Mouse (Mus musculus) liver, embryonic 16.5 days (tissue): Measurements from ENCODE around the gene Elmo3. TPM values are rescaled to one million over a fixed set of nuclear protein-coding genes. Genes with fewer than 3 reads are reported as not detected.

Experiments used
- ATAC-seq: fragments of 200-750 bp; cut with Nextera tagmentation; 2 replicates; pipeline ENCODE4 v1.8.0; 2017; ENCODE audit warnings: low read depth, mild to moderate bottlenecking, moderate number of reproducible peaks, moderate library complexity
- H3K27ac ChIP-seq: fragments of 300-500 bp; sonication (generic); 2 replicates; pipeline ENCODE4 v1.5.1; 2014; ENCODE audit warnings: mild to moderate bottlenecking, low read length
- H3K27me3 ChIP-seq: fragments of 300-500 bp; sonication (generic); 2 replicates; pipeline ENCODE4 v1.6.1; 2014; ENCODE audit warnings: low read depth, low read length, mixed read lengths; ENCODE audit not compliant: control insufficient read depth, insufficient read depth
- H3K36me3 ChIP-seq: fragments of 300-500 bp; sonication (generic); 2 replicates; pipeline ENCODE4 v1.6.1; 2014; ENCODE audit warnings: mild to moderate bottlenecking; ENCODE audit not compliant: control insufficient read depth, insufficient read depth
- H3K4me1 ChIP-seq: fragments of 300-500 bp; sonication (generic); 2 replicates; pipeline ENCODE4 v1.6.1; 2014; ENCODE audit warnings: low read depth, low read length, mixed read lengths; ENCODE audit not compliant: control insufficient read depth
- H3K4me2 ChIP-seq: fragments of 300-500 bp; sonication (generic); 2 replicates; pipeline ENCODE4 v1.6.1; 2014; ENCODE audit warnings: low read depth, low read length, mixed read lengths
- H3K4me3 ChIP-seq: fragments of 300-500 bp; sonication (generic); 2 replicates; pipeline ENCODE4 v1.5.1; 2014; ENCODE audit warnings: low read depth, mild to moderate bottlenecking, low read length
- H3K9ac ChIP-seq: fragments of 300-500 bp; sonication (generic); 2 replicates; pipeline ENCODE4 v1.6.1; 2014; ENCODE audit warnings: low read depth, low read length
- H3K9me3 ChIP-seq: fragments of 300-500 bp; sonication (generic); replicated peaks from 2 replicates; pipeline ENCODE4 v1.6.1; 2016; ENCODE audit warnings: low read length; ENCODE audit not compliant: control insufficient read depth
- WGBS: fragments of 180-500 bp; shearing (Covaris S2); extraction: QIAGEN DNeasy Blood & Tissue Kit; methylation state at CpG from one replicate; pipeline ENCODE4 v1.1.7; 2014; ENCODE audit not compliant: insufficient replicate concordance; 5-methylcytosine and 5-hydroxymethylcytosine counted together
- polyA plus RNA-seq: library from polyadenylated mRNA; unstranded; fragments of >200 nt; fragmentation: Nextera tagmentation; extraction: Ambion mirVana; gene quantifications from 2 replicates; pipeline ENCODE4 v1.2.1, GENCODE M21; 2015

The Elmo3 gene
- polyA plus RNA-seq, 1 experiment from 2014 or later, result 5.3 TPM

DNA sequence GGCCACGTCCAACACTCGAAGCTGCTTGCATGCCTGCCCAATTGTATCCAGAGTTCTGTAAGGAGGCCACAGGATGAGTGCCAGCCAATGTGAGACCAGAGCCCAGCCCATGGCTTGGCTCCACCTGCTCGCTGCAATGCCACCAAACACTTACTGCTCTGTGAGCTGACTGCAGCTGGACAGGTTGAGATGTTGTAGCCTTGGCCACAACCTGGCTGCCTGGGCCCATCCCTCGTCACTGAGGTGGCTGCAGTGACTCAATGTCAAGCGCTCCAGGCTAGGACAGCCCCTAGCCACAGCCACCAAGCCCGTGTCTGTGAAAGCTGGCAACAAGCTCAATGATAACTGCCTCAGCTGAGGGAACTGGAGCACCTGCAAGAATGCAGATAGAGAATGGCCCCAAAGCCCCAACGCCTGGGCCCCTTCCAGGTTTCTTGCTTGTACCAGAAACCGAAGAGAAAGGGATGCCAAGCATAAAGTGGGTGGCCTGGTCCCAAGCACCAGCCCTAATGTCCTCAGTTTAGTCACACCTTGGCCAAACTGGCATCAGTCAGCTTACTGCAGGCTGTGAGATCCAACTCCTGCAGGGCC is 7.6 kb downstream of the Elmo3 start:
- WGBS, result 39% methylated on average over 8 of the region's 8 CpGs
- Histone ChIP-seq H3K4me1 (peaks cover 29% of the 10 kb centered on the region), H3K9me3 (no peaks in the 10 kb centered on the region; the same call in 1 of the 2 replicates), H3K4me2 (peak overlapping the region; percentile 25), H3K9ac (peak overlapping the region; percentile 30; the same call in 1 of the 2 replicates), H3K27ac (peak overlapping the region; percentile 49), H3K36me3 (peaks cover 79% of the 10 kb centered on the region), H3K4me3 (no peak overlapping the region), H3K27me3 (no peaks in the 10 kb centered on the region)
- ATAC-seq, result peak; percentile 66

DNA sequence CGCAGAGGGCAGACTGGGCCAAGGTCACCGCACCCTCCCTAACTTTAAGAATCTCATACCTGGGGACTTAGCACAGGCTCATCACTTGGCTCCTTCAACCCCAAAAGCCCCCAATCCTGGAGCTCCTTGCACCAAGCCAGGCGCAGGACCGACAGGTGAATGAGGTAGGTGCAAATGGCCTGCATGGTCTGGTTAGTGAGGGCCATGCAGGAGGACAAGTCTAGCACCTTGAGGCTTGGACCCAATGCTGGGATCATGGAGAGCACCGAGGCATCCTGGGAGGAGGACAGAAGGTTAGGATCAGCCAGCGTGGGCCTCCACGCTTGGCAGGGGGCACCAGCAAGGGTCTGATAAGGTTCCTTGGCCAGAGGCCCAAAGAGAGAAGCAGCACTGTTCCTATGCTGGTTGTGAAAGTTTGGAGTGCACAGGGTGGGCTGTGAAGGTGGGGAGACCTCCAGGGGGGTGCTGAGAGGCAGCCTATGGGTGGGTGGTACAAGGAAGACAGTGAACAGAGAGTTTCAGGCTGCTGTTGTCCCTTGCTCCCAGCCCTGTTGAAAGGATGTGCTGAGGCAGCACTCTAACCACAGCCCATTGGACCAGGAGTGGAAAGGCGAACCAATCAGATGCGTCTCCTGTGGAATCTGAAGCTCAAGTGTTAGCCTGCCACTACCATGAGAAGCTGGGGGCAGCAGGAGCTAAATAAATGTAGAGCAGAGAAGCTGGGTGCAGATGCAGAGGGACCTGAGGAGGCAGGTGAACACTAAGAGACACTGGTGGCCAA is 8.4 kb downstream of the Elmo3 start:
- H3K36me3 ChIP-seq, result peaks cover 82% of the 10 kb centered on the region
- H3K9me3 ChIP-seq, result no peaks in the 10 kb centered on the region; the same call in 1 of the 2 replicates
- 65% methylated on average over 9 of the region's 9 CpGs for WGBS
- no peak overlapping the region; the same call in 1 of the 2 replicates for H3K9ac ChIP-seq
- H3K4me3 ChIP-seq, result no peak overlapping the region
- peaks cover 30% of the 10 kb centered on the region for H3K4me1 ChIP-seq
- H3K4me2 ChIP-seq, result peak overlapping the region; percentile 25
- peak; percentile 62 for ATAC-seq
- H3K27me3 ChIP-seq, result no peaks in the 10 kb centered on the region
- H3K27ac ChIP-seq, result peak overlapping the region; percentile 49

DNA sequence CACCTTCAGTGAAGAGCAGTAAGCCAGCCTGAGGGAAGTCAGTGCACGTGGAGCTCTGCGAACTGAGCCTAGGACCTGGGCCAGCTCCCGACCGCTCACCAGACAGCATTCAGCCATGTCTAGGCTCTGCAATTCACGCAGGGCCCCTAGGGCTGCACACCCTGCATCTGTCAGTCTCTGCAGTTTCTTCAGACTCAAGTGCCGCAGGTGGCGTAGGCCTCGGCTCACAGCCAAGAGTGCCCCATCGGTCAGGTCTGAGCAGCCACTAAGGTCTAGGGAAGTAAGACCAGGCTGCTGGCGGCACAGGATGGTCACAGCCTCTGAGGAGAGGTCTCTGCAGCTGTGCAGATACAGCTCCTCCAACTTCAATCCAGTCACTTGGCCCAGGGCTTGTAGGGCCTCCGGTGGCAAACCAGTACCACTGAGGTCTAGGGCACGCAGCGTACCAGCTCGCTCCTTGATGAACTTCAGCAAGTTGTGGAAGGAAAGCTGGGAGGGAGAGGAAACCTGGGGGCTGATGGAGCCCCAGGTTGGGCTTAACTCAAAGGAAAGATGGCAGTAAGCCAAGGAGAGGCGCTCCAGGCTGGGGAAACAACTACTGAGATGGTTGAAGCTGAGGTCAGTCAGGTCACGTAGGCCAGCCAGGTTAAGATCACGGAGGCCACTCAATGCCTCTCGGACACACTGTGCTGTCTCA is 9.8 kb downstream of the Elmo3 start:
- H3K4me2 ChIP-seq, result no peak overlapping the region
- H3K9me3 ChIP-seq, result no peaks in the 10 kb centered on the region; the same call in 1 of the 2 replicates
- peak overlapping the region; percentile 17; the same call in 1 of the 2 replicates for H3K27ac ChIP-seq
- no peak overlapping the region for H3K4me3 ChIP-seq
- 89% methylated on average over 18 of the region's 18 CpGs for WGBS
- no peaks in the 10 kb centered on the region for H3K27me3 ChIP-seq
- peaks cover 77% of the 10 kb centered on the region for H3K36me3 ChIP-seq
- H3K9ac ChIP-seq, result no peak overlapping the region
- peaks cover 44% of the 10 kb centered on the region for H3K4me1 ChIP-seq
- no peak for ATAC-seq

DNA sequence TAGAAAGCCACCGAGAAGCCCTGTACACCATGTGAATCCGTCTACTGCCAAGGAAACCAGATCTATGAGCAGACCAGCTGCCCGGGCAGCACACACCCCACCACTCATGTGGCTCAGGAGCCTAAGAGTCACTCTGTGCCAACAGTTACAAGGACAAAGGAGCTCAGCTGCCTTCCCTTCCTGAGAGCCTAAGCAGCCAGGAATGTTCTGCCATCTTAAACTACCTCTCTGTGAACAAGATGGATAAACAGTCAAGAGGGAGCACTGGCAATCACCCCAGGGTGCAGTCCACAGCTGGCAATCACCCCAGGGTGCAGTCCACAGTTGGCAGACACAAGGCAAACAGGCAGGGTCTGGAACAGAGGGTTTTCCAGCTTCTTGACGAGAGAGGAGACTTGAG is 12.5 kb downstream of the Elmo3 start:
- no peak overlapping the region for H3K4me3 ChIP-seq
- no peaks in the 10 kb centered on the region for H3K27me3 ChIP-seq
- WGBS, result 82% methylated on average over 4 of the region's 4 CpGs
- H3K27ac ChIP-seq, result no peak overlapping the region
- H3K9ac ChIP-seq, result no peak overlapping the region
- H3K4me1 ChIP-seq, result peaks cover 39% of the 10 kb centered on the region
- H3K9me3 ChIP-seq, result no peaks in the 10 kb centered on the region
- no peak overlapping the region for H3K4me2 ChIP-seq
- H3K36me3 ChIP-seq, result peaks cover 59% of the 10 kb centered on the region
- no peak for ATAC-seq

- H3K27me3 ChIP-seq, result no peaks in the 10 kb centered on the region
- H3K9ac ChIP-seq, result no peak overlapping the region
- no peak overlapping the region for H3K27ac ChIP-seq
- ATAC-seq, result no peak
- WGBS, result 75% methylated on average over 11 of the region's 11 CpGs
- no peaks in the 10 kb centered on the region for H3K9me3 ChIP-seq
- peaks cover 34% of the 10 kb centered on the region for H3K4me1 ChIP-seq
- peaks cover 51% of the 10 kb centered on the region for H3K36me3 ChIP-seq
- H3K4me2 ChIP-seq, result no peak overlapping the region
- no peak overlapping the region for H3K4me3 ChIP-seq
Measured at GRCm38 (mm10) chr8:105318662-105319190, 13.3 kb downstream of the Elmo3 start.

GRCm38 (mm10) chr8:105323183-105323582 is 17.8 kb downstream of the Elmo3 start:
- peak overlapping the region; percentile 66 for H3K9ac ChIP-seq
- H3K4me3 ChIP-seq, result peak overlapping the region; percentile 63
- peak overlapping the region; percentile 80 for H3K4me2 ChIP-seq
- no peaks in the 10 kb centered on the region for H3K9me3 ChIP-seq
- H3K36me3 ChIP-seq, result peaks cover 20% of the 10 kb centered on the region
- H3K27me3 ChIP-seq, result no peaks in the 10 kb centered on the region
- H3K27ac ChIP-seq, result peak overlapping the region; percentile 98
- WGBS, result 25% methylated on average over 4 of the region's 4 CpGs
- H3K4me1 ChIP-seq, result peaks cover 51% of the 10 kb centered on the region
- ATAC-seq, result peak; percentile 84

- Histone ChIP-seq H3K27ac (peak overlapping the region; percentile 91), H3K9ac (peak overlapping the region; percentile 93), H3K9me3 (no peaks in the 10 kb centered on the region), H3K4me3 (peak overlapping the region; percentile 91), H3K36me3 (peaks cover 27% of the 10 kb centered on the region), H3K4me1 (peaks cover 35% of the 10 kb centered on the region), H3K27me3 (no peaks in the 10 kb centered on the region), H3K4me2 (peak overlapping the region; percentile 80)
- peak; percentile 1; the same call in 1 of the 2 replicates for ATAC-seq
- under 1% methylated on average over 12 of the region's 12 CpGs for WGBS
Measured at GRCm38 (mm10) chr8:105325641-105326093, 20.3 kb downstream of the Elmo3 start.

- ATAC-seq, result peak; percentile 77
Measured at GRCm38 (mm10) chr8:105326141-105326672, 20.8 kb downstream of the Elmo3 start, which contains the start of the genes Lrrc29 and Tmem208. Lrrc29 (minus strand) TSS chr8:105326278. Tmem208 (plus strand) TSS chr8:105326354.

More at GRCm38 (mm10) chr8:105326141-105326672, 20.8 kb downstream of the Elmo3 start, which contains the start of the genes Lrrc29 and Tmem208:
- Histone ChIP-seq H3K9ac (peak within 1 kb of the TSS; percentile 93), H3K4me2 (peak within 1 kb of the TSS; percentile 80), H3K27ac (peak within 1 kb of the TSS; percentile 91), H3K4me1 (peaks cover 34% of the 10 kb centered on the region), H3K36me3 (peaks cover 27% of the 10 kb centered on the region), H3K4me3 (peak within 1 kb of the TSS; percentile 91), H3K27me3 (no peaks in the 10 kb centered on the region), H3K9me3 (no peaks in the 10 kb centered on the region)
- under 1% methylated on average over 36 of the region's 36 CpGs for WGBS
